Mouse (Mus musculus) fibroblast of lung, adult 2 months (primary cell): ENCODE measurements at regions not wholly inside any gene's neighbourhood (a gene's known extent, or its start where the extent isn't known, plus 50 kb on each side); places are given as distances from the start of the nearest gene placed in this dataset.

Experiments
- DNase-seq: peaks from one replicate; pipeline ENCODE4 v3.0.0-alpha.2; 2011; ENCODE audit warnings: low read depth

GRCm38 (mm10) chr5:49909483-49909882 is 149.3 kb downstream of the Adgra3 start:
- no peak for DNase-seq

GRCm38 (mm10) chr5:49896106-49896505 is 162.7 kb downstream of the Adgra3 start:
- no peak for DNase-seq

- DNase-seq = no peak
These were observed 178.4 kb downstream of the Adgra3 start for GRCm38 (mm10) chr5:49880383-49880782.

GRCm38 (mm10) chr5:49876240-49876639 is 182.6 kb downstream of the Adgra3 start:
- no peak for DNase-seq

- no peak for DNase-seq
These were observed 201.6 kb downstream of the Adgra3 start for GRCm38 (mm10) chr5:49857202-49857601.

- no peak for DNase-seq
These were observed 202.8 kb downstream of the Adgra3 start for GRCm38 (mm10) chr5:49856036-49856435.

GRCm38 (mm10) chr5:49848680-49849079 is 210.1 kb downstream of the Adgra3 start:
- DNase-seq = no peak

- DNase-seq = no peak
These were observed 210.6 kb downstream of the Adgra3 start for GRCm38 (mm10) chr5:49848174-49848573.

GRCm38 (mm10) chr5:49818832-49819231 is 240.0 kb downstream of the Adgra3 start:
- DNase-seq = no peak

- no peak for DNase-seq
These were observed 242.1 kb downstream of the Adgra3 start for GRCm38 (mm10) chr5:49816751-49817150.

GRCm38 (mm10) chr5:49813335-49813734 is 245.5 kb downstream of the Adgra3 start:
- DNase-seq = no peak

GRCm38 (mm10) chr5:49788494-49789160 is 263.9 kb upstream of the Kcnip4 start:
- DNase-seq = no peak

GRCm38 (mm10) chr5:49783728-49784127 is 259.0 kb upstream of the Kcnip4 start:
- no peak for DNase-seq

GRCm38 (mm10) chr5:49761054-49761453 is 236.3 kb upstream of the Kcnip4 start:
- peak; percentile 73 for DNase-seq

GRCm38 (mm10) chr5:49755531-49755930 is 230.8 kb upstream of the Kcnip4 start:
- DNase-seq = no peak

- no peak for DNase-seq
These were observed 187.9 kb upstream of the Kcnip4 start for GRCm38 (mm10) chr5:49712607-49713006.

- no peak for DNase-seq
These were observed 157.4 kb upstream of the Kcnip4 start for GRCm38 (mm10) chr5:49682156-49682555.

GRCm38 (mm10) chr5:49681514-49681913 is 156.8 kb upstream of the Kcnip4 start:
- no peak for DNase-seq

- DNase-seq = no peak
These were observed 151.2 kb upstream of the Kcnip4 start for GRCm38 (mm10) chr5:49675885-49676284.

- DNase-seq = no peak
These were observed 140.5 kb upstream of the Kcnip4 start for GRCm38 (mm10) chr5:49665196-49665595.

GRCm38 (mm10) chr5:49663928-49664327 is 139.2 kb upstream of the Kcnip4 start:
- no peak for DNase-seq

GRCm38 (mm10) chr5:49662096-49662495 is 137.4 kb upstream of the Kcnip4 start:
- no peak for DNase-seq

GRCm38 (mm10) chr5:49660598-49660997 is 135.9 kb upstream of the Kcnip4 start:
- no peak for DNase-seq

- DNase-seq = no peak
These were observed 126.2 kb upstream of the Kcnip4 start for GRCm38 (mm10) chr5:49650953-49651352.
